In genomic region chr4:155959275-155959674, GRCm38 (mm10) we compare ENCODE assay signal across 9 mouse cellular contexts. TPM values are rescaled to one million over a fixed set of nuclear protein-coding genes. Genes with fewer than 3 reads are reported as not detected.
DNase-seq lines count a peak whose midpoint lies in the region; ATAC-seq and TF ChIP-seq lines count a peak whose summit lies in the region.
"Had no signal": no experiment of that assay in that cellular context is flagged by ENCODE, and none has a peak within 500 bp of the region (broad histone marks: within the 10 kb centered on the region; RNA-seq: fewer than 3 reads in every experiment).

No protein-coding gene starts in this region.

- no peak overlapping the region for H3K27ac ChIP-seq in kidney, embryonic 16.5 days (ENCODE audit: low read length)
- no peak overlapping the region for H3K27ac ChIP-seq in liver, embryonic 11.5 days (ENCODE audit: low read depth, low read length)
- H3K27ac ChIP-seq in neural tube, embryonic 12.5 days, result no peak overlapping the region
- H3K27ac ChIP-seq in stomach, postnatal 0 days (replicated peaks), result no peak overlapping the region
- H3K27ac ChIP-seq: embryonic facial prominence, embryonic 13.5 days had no signal

- peak; percentile 84 for DNase-seq in A20 (ENCODE audit: low read depth, low spot score)
- peak; percentile 56 for DNase-seq in adrenal gland, adult 8-10 months
- DNase-seq in embryo, embryonic 11 days, result peak; percentile 87
- DNase-seq in heart, adult 18-20 months, result peak; percentile 72 to 84
- peak; percentile 63 for DNase-seq in liver, embryonic 11.5 days (ENCODE audit: low spot score)
- peak; percentile 85 for DNase-seq in stomach, postnatal 0 days (ENCODE audit: low spot score)

- H3K36me3 ChIP-seq in kidney, embryonic 16.5 days (ENCODE audit: insufficient read depth, low read length), result peaks cover 34% of the 10 kb centered on the region
- peaks cover 28% of the 10 kb centered on the region for H3K36me3 ChIP-seq in liver, embryonic 11.5 days (ENCODE audit: control insufficient read depth, insufficient read depth, low read length)
- peaks cover 49% of the 10 kb centered on the region for H3K36me3 ChIP-seq in neural tube, embryonic 12.5 days
- peaks cover 13% of the 10 kb centered on the region for H3K36me3 ChIP-seq in stomach, postnatal 0 days (ENCODE audit: control insufficient read depth, insufficient read depth, low read length)

- 3% methylated on average over 5 of the region's 5 CpGs for WGBS in kidney, embryonic 16.5 days
- 13% methylated on average over 5 of the region's 5 CpGs for WGBS in liver, embryonic 11.5 days
- WGBS in neural tube, embryonic 12.5 days, result 8% methylated on average over 5 of the region's 5 CpGs
- WGBS in stomach, postnatal 0 days, result 3% methylated on average over 5 of the region's 5 CpGs

- H3K4me2 ChIP-seq in kidney, embryonic 16.5 days (replicated peaks; ENCODE audit: low read depth, low read length), result no peak overlapping the region
- no peak overlapping the region for H3K4me2 ChIP-seq in liver, embryonic 11.5 days
- H3K4me2 ChIP-seq in neural tube, embryonic 12.5 days (replicated peaks), result no peak overlapping the region
- H3K4me2 ChIP-seq in stomach, postnatal 0 days (replicated peaks; ENCODE audit: low read depth), result no peak overlapping the region
- H3K4me2 ChIP-seq: embryonic facial prominence, embryonic 13.5 days had no signal

- H3K9ac ChIP-seq in kidney, embryonic 16.5 days (replicated peaks; ENCODE audit: low read length), result no peak overlapping the region
- H3K9ac ChIP-seq in liver, embryonic 11.5 days (ENCODE audit: low read depth, low read length), result no peak overlapping the region
- H3K9ac ChIP-seq in neural tube, embryonic 12.5 days, result 0 out of 2 replicates have a peak overlapping the region, but pooled peaks have one; percentile 5
- H3K9ac ChIP-seq in stomach, postnatal 0 days (ENCODE audit: low read length), result no peak overlapping the region
- H3K9ac ChIP-seq: embryonic facial prominence, embryonic 13.5 days had no signal

- ATAC-seq in kidney, embryonic 16.5 days (ENCODE audit: low FRiP score, low TSS enrichment), result peak; percentile 50
- peak; percentile 29; the same call in 1 of the 2 replicates for ATAC-seq in liver, embryonic 11.5 days (replicated peaks; ENCODE audit: low FRiP score)
- peak; percentile 60 for ATAC-seq in neural tube, embryonic 12.5 days (ENCODE audit: low FRiP score, low read depth)
- peak; percentile 56 for ATAC-seq in stomach, postnatal 0 days (ENCODE audit: low FRiP score, low TSS enrichment)

- H3K4me1 ChIP-seq in kidney, embryonic 16.5 days (ENCODE audit: insufficient read depth, low read length), result peaks cover 23% of the 10 kb centered on the region
- H3K4me1 ChIP-seq in liver, embryonic 11.5 days (replicated peaks; ENCODE audit: control insufficient read depth, insufficient read depth, low read length), result peaks cover 18% of the 10 kb centered on the region
- peaks cover 17% of the 10 kb centered on the region for H3K4me1 ChIP-seq in neural tube, embryonic 12.5 days
- H3K4me1 ChIP-seq in stomach, postnatal 0 days (replicated peaks; ENCODE audit: control insufficient read depth, insufficient read depth), result 0 out of 2 replicates have a peak, but pooled peaks cover 4% of the 10 kb centered on the region

- peak; percentile 93 for TF ChIP-seq CTCF in stomach, postnatal 0 days (IDR thresholded peaks at IDR 0.05; ENCODE audit: low read depth)

- no peak overlapping the region for H3K4me3 ChIP-seq in kidney, embryonic 16.5 days (ENCODE audit: low read length)
- no peak overlapping the region for H3K4me3 ChIP-seq in liver, embryonic 11.5 days (ENCODE audit: low read depth, low read length)
- no peak overlapping the region for H3K4me3 ChIP-seq in neural tube, embryonic 12.5 days
- H3K4me3 ChIP-seq in stomach, postnatal 0 days (ENCODE audit: low read depth, low read length), result no peak overlapping the region
- H3K4me3 ChIP-seq: embryonic facial prominence, embryonic 13.5 days had no signal

- no peaks in the 10 kb centered on the region for H3K27me3 ChIP-seq in kidney, embryonic 16.5 days (ENCODE audit: insufficient read depth, low read length)
- H3K27me3 ChIP-seq in liver, embryonic 11.5 days (replicated peaks; ENCODE audit: control insufficient read depth, insufficient read depth, low read length), result no peaks in the 10 kb centered on the region
- H3K27me3 ChIP-seq in neural tube, embryonic 12.5 days (replicated peaks), result no peaks in the 10 kb centered on the region
- no peaks in the 10 kb centered on the region for H3K27me3 ChIP-seq in stomach, postnatal 0 days (ENCODE audit: control insufficient read depth, insufficient read depth, low read length)
- H3K27me3 ChIP-seq: embryonic facial prominence, embryonic 13.5 days had no signal

- no peak for TF ChIP-seq EP300 in stomach, postnatal 0 days (optimal IDR thresholded peaks at IDR 0.05)

- no peaks in the 10 kb centered on the region for H3K9me3 ChIP-seq in kidney, embryonic 16.5 days (ENCODE audit: low read length)
- no peaks in the 10 kb centered on the region for H3K9me3 ChIP-seq in liver, embryonic 11.5 days (ENCODE audit: control insufficient read depth, low read length)
- no peaks in the 10 kb centered on the region for H3K9me3 ChIP-seq in neural tube, embryonic 12.5 days
- H3K9me3 ChIP-seq in stomach, postnatal 0 days (ENCODE audit: control insufficient read depth, low read length), result no peaks in the 10 kb centered on the region
- H3K9me3 ChIP-seq: embryonic facial prominence, embryonic 13.5 days had no signal

RNA-seq across cellular contexts. Expression of gene C1qtnf12, which starts 2.8 kb away (rescaled TPM):
- 10 to 100 TPM; 34.7 to 88.1 (median 58.1) TPM for total RNA-seq in adrenal gland, adult 8-10 months (2022)
- 10 to 100 TPM; 17.0 to 22.4 TPM for total RNA-seq in heart, adult 18-20 months (2021)
- 123 and 137 TPM in 2 replicates for polyA plus RNA-seq in kidney, embryonic 16.5 days (2015; fragmentation: Nextera tagmentation; extraction: Ambion mirVana)
- 56.9 and 59.0 TPM in 2 replicates for polyA plus RNA-seq in liver, embryonic 11.5 days (2014; fragmentation: Nextera tagmentation; extraction: Ambion mirVana)
- polyA plus RNA-seq in neural tube, embryonic 12.5 days (2016; fragmentation: Nextera tagmentation; extraction: Ambion mirVana), result 17.2 and 19.0 TPM in 2 replicates
- polyA plus RNA-seq in stomach, postnatal 0 days (2015; fragmentation: Nextera tagmentation; extraction: Ambion mirVana), result 48.5 and 59.1 TPM in 2 replicates

RNA-seq across cellular contexts. Expression of gene Ube2j2, which starts 15.6 kb away (rescaled TPM):
- 10 to 100 TPM; 64.3 to 87.8 (median 77.0) TPM for total RNA-seq in adrenal gland, adult 8-10 months (2022)
- total RNA-seq in heart, adult 18-20 months (2021), result 10 to 100 TPM; 53.0 to 55.9 TPM
- polyA plus RNA-seq in kidney, embryonic 16.5 days (2015; fragmentation: Nextera tagmentation; extraction: Ambion mirVana), result 100.0 and 102 TPM in 2 replicates
- polyA plus RNA-seq in liver, embryonic 11.5 days (2014; fragmentation: Nextera tagmentation; extraction: Ambion mirVana), result 123 TPM in 2 replicates
- polyA plus RNA-seq in neural tube, embryonic 12.5 days (2016; fragmentation: Nextera tagmentation; extraction: Ambion mirVana), result 159 and 167 TPM in 2 replicates
- polyA plus RNA-seq in stomach, postnatal 0 days (2015; fragmentation: Nextera tagmentation; extraction: Ambion mirVana), result 72.8 and 75.5 TPM in 2 replicates

RNA-seq across cellular contexts. Expression of gene B3galt6, which starts 33.2 kb away (rescaled TPM):
- total RNA-seq in adrenal gland, adult 8-10 months (2022), result 1 to 10 TPM; 7.8 to 9.5 (median 8.9) TPM
- 1 to 10 TPM; 2.7 to 3.1 TPM for total RNA-seq in heart, adult 18-20 months (2021)
- 18.0 and 18.7 TPM in 2 replicates for polyA plus RNA-seq in kidney, embryonic 16.5 days (2015; fragmentation: Nextera tagmentation; extraction: Ambion mirVana)
- polyA plus RNA-seq in liver, embryonic 11.5 days (2014; fragmentation: Nextera tagmentation; extraction: Ambion mirVana), result 12.1 and 13.0 TPM in 2 replicates
- 20.2 and 20.6 TPM in 2 replicates for polyA plus RNA-seq in neural tube, embryonic 12.5 days (2016; fragmentation: Nextera tagmentation; extraction: Ambion mirVana)
- 9.0 and 9.4 TPM in 2 replicates for polyA plus RNA-seq in stomach, postnatal 0 days (2015; fragmentation: Nextera tagmentation; extraction: Ambion mirVana)

RNA-seq across cellular contexts. Expression of gene Sdf4, which starts 33.4 kb away (rescaled TPM):
- total RNA-seq in adrenal gland, adult 8-10 months (2022), result 100 to 1,000 TPM; 290 to 326 (median 308) TPM
- 10 to 100 TPM; 82.1 to 89.0 TPM for total RNA-seq in heart, adult 18-20 months (2021)
- 173 and 182 TPM in 2 replicates for polyA plus RNA-seq in kidney, embryonic 16.5 days (2015; fragmentation: Nextera tagmentation; extraction: Ambion mirVana)
- polyA plus RNA-seq in liver, embryonic 11.5 days (2014; fragmentation: Nextera tagmentation; extraction: Ambion mirVana), result 130 TPM in 2 replicates
- 129 and 133 TPM in 2 replicates for polyA plus RNA-seq in neural tube, embryonic 12.5 days (2016; fragmentation: Nextera tagmentation; extraction: Ambion mirVana)
- polyA plus RNA-seq in stomach, postnatal 0 days (2015; fragmentation: Nextera tagmentation; extraction: Ambion mirVana), result 129 and 137 TPM in 2 replicates

RNA-seq across cellular contexts. Expression of gene Tnfrsf4, which starts 54.4 kb away (rescaled TPM):
- 1 to 10 TPM; 1.0 to 3.0 (median 2.0) TPM for total RNA-seq in adrenal gland, adult 8-10 months (2022)
- total RNA-seq in heart, adult 18-20 months (2021), result 1 to 10 TPM in 1 of 2 experiments, under 1 TPM in 1; 0.25 to 1.0 TPM
- 0.90 and 1.2 TPM in 2 replicates for polyA plus RNA-seq in kidney, embryonic 16.5 days (2015; fragmentation: Nextera tagmentation; extraction: Ambion mirVana)
- polyA plus RNA-seq in liver, embryonic 11.5 days (2014; fragmentation: Nextera tagmentation; extraction: Ambion mirVana), result 0.85 TPM in 1 of 2 replicates, not detected in the other
- polyA plus RNA-seq in neural tube, embryonic 12.5 days (2016; fragmentation: Nextera tagmentation; extraction: Ambion mirVana), result 0.52 and 0.81 TPM in 2 replicates
- 0.21 and 0.48 TPM in 2 replicates for polyA plus RNA-seq in stomach, postnatal 0 days (2015; fragmentation: Nextera tagmentation; extraction: Ambion mirVana)
